Mouse (Mus musculus) heart, adult 2 months (tissue): ENCODE measurements around the gene Nr6a1.

Source experiments
- CTCF ChIP-seq: fragments of 200-600 bp; IDR thresholded peaks from 2 replicates; pipeline ENCODE4 v1.8.1; 2022; ENCODE audit warnings: antibody characterized with exemption, mild to moderate bottlenecking, moderate library complexity
- EP300 ChIP-seq: fragments of 200-500 bp; IDR thresholded peaks from 2 replicates; pipeline ENCODE4 v1.6.1; 2011; ENCODE audit warnings: low read depth, low read length, control low read depth; ENCODE audit not compliant: insufficient read depth
- POLR2A ChIP-seq: fragments of 200-500 bp; IDR thresholded peaks from 2 replicates; pipeline ENCODE4 v1.6.1; 2011; ENCODE audit warnings: mild to moderate bottlenecking, low read depth, low read length, control low read depth; ENCODE audit not compliant: insufficient read depth

DNA sequence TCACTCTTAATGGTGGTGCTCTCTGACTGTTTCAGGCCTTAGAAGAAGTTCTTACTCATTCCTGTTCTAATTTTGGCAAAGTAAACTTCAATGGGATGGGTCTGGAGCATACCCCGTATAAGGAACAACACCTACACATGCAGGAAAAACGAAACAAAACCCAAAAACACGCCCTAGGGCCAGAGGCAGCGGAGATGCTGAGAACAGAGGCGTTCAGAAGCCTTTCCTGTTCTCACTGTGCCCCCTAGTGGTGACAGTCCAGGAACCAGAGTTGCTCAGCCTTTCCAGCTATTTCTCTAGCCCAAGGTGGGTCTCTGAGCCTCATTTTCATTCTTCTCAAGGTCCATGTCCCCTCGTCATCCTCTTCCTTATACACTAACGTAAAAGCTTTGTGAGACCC, 188.1 kb downstream of the Nr6a1 start:
- TF ChIP-seq CTCF (peak; percentile 96), EP300 (0 out of 2 replicates have a peak, but pooled peaks have one; percentile 25), POLR2A (no peak)
